8 mouse cellular contexts compared by ENCODE assay signal in genomic region chr4:150087161-150087889, GRCm38 (mm10). TPM values are rescaled to one million over a fixed set of nuclear protein-coding genes. Genes with fewer than 3 reads are reported as not detected.
A peak's percentile ranks its signal among the peaks of the same experiment; 100 is the strongest.
DNase-seq lines count a peak whose midpoint lies in the region; ATAC-seq and TF ChIP-seq lines count a peak whose summit lies in the region.

Gpr157 (plus strand) TSS chr4:150087365.

- no peak within 1 kb of the TSS for H3K27ac ChIP-seq in ES-Bruce4 (ENCODE audit: insufficient read depth, low read length)
- no peak within 1 kb of the TSS for H3K27ac ChIP-seq in forebrain, embryonic 15.5 days (replicated peaks)

- peak within 1 kb of the TSS; percentile 59 for H3K4me3 ChIP-seq in ES-Bruce4 (ENCODE audit: low read depth, low read length)
- peak within 1 kb of the TSS; percentile 50 for H3K4me3 ChIP-seq in forebrain, embryonic 15.5 days
- peak within 1 kb of the TSS; percentile 75 for H3K4me3 ChIP-seq in lung, adult 2 months (replicated peaks; ENCODE audit: extremely low read depth, low read depth, low read length)

- peak within 1 kb of the TSS; percentile 98 for H3K4me2 ChIP-seq in forebrain, embryonic 15.5 days (replicated peaks)

- DNase-seq in cerebellum, adult 11-12 months = peak; percentile 91
- DNase-seq in heart, postnatal 25 days (ENCODE audit: low spot score) = peak; percentile 85
- peak; percentile 87 to 92 for DNase-seq in layer of hippocampus, adult 18-20 months (ENCODE audit: low spot score in 2 of 2)
- peak; percentile 95 for DNase-seq in lung, adult 2 months
- DNase-seq in thymus, adult 18-20 months = peak; percentile 91 to 92

- no peak for TF ChIP-seq POLR2A in ES-Bruce4 (IDR thresholded peaks at IDR 0.05; ENCODE audit: insufficient read depth, low read length)
- TF ChIP-seq POLR2A in lung, adult 2 months (IDR thresholded peaks at IDR 0.05; ENCODE audit: borderline replicate concordance, extremely low read depth, low read depth, low read length) = peak; percentile 49; the same call in 1 of the 2 replicates

- peak; percentile 97 for ATAC-seq in forebrain, embryonic 15.5 days (replicated peaks)
- peak; percentile 88 for ATAC-seq in neutrophil, adult 5-6 weeks (ENCODE audit: extremely low read depth, insufficient number of reproducible peaks, low FRiP score, poor library complexity, severe bottlenecking)

- 2% methylated on average over 49 of the region's 56 CpGs for WGBS in forebrain, embryonic 15.5 days
- under 1% methylated on average over 54 of the region's 56 CpGs for WGBS in lung, adult 2 months

- H3K9ac ChIP-seq in ES-Bruce4 (ENCODE audit: low read depth, poor library complexity, severe bottlenecking) = peak within 1 kb of the TSS; percentile 7
- peak within 1 kb of the TSS; percentile 42 for H3K9ac ChIP-seq in forebrain, embryonic 15.5 days (replicated peaks)

- no peaks in the 10 kb centered on the region for H3K27me3 ChIP-seq in ES-Bruce4 (ENCODE audit: control insufficient read depth, insufficient read depth, low read length, poor library complexity, severe bottlenecking)
- peaks cover 22% of the 10 kb centered on the region for H3K27me3 ChIP-seq in forebrain, embryonic 15.5 days

- no peaks in the 10 kb centered on the region for H3K9me3 ChIP-seq in ES-Bruce4 (replicated peaks; ENCODE audit: control insufficient read depth, insufficient read depth, low read length, poor library complexity, severe bottlenecking)
- no peaks in the 10 kb centered on the region for H3K9me3 ChIP-seq in forebrain, embryonic 15.5 days

- 0 out of 2 replicates have a peak, but pooled peaks have one; percentile 18 for TF ChIP-seq EP300 in ES-Bruce4 (IDR thresholded peaks at IDR 0.05; ENCODE audit: insufficient read depth, low read depth, low read length)

- no peak for TF ChIP-seq CTCF in ES-Bruce4 (IDR thresholded peaks at IDR 0.05; ENCODE audit: low read depth, low read length)
- no peak for TF ChIP-seq CTCF in lung, adult 2 months (IDR thresholded peaks at IDR 0.05; ENCODE audit: insufficient read depth, low read length)

- H3K36me3 ChIP-seq in ES-Bruce4 (ENCODE audit: control insufficient read depth, insufficient read depth, low read length, poor library complexity, severe bottlenecking) = no peaks in the 10 kb centered on the region
- no peaks in the 10 kb centered on the region for H3K36me3 ChIP-seq in forebrain, embryonic 15.5 days

- intact Hi-C loops in heart, postnatal 25 days (cut with DNase I) = no loop called here

- no peaks in the 10 kb centered on the region for H3K4me1 ChIP-seq in ES-Bruce4 (ENCODE audit: control insufficient read depth, insufficient read depth, low read length)
- H3K4me1 ChIP-seq in forebrain, embryonic 15.5 days = peaks cover 14% of the 10 kb centered on the region
- peaks cover 10% of the 10 kb centered on the region; the same call in 1 of the 2 replicates for H3K4me1 ChIP-seq in lung, adult 2 months (ENCODE audit: control insufficient read depth, insufficient read depth, low read length)

RNA-seq across cellular contexts. Expression of gene Gpr157, which starts in this region (rescaled TPM):
- polyA plus RNA-seq in ES-Bruce4 (2011; ENCODE audit: insufficient read depth, insufficient read length, low read depth, missing spikeins) = 2.2 and 2.7 TPM in 2 replicates
- 0.20 and 0.23 TPM in 2 replicates for polyA plus RNA-seq in forebrain, embryonic 15.5 days (2015; fragmentation: Nextera tagmentation; extraction: Ambion mirVana)
- 10 to 100 TPM; 34.8 to 37.8 TPM for total RNA-seq in heart, postnatal 25 days (2021)
- 1 to 10 TPM; 1.2 to 1.5 TPM for total RNA-seq in layer of hippocampus, adult 18-20 months (2021)
- polyA plus RNA-seq in lung, adult 2 months (2012; rRNA removed) = 3.8 and 5.0 TPM in 2 replicates
- total RNA-seq in neutrophil, adult 5-6 weeks (2017) = 0.47 and 0.61 TPM in 2 replicates

Comparison
In these comparisons a context has a peak if more than half of its experiments do, and no peak if none do; other contexts are left out.
1. RNA of gene Gpr157 (total RNA-seq): 34.8 to 37.8 TPM in heart, postnatal 25 days; 1.2 to 1.5 TPM in layer of hippocampus, adult 18-20 months and 0.47 to 0.61 TPM in neutrophil, adult 5-6 weeks; every median in the first group is over 10 times any median in the second.
2. Peak in ATAC-seq, H3K4me3 ChIP-seq, H3K9ac ChIP-seq and H3K4me2 ChIP-seq in forebrain, embryonic 15.5 days; RNA of the gene not detected or under 1 TPM.
3. Peak in ATAC-seq in neutrophil, adult 5-6 weeks; RNA of the gene not detected or under 1 TPM.
4. Peak in every context shown above with its lines, with median percentiles within 50 percentile points of each other: H3K4me3 ChIP-seq and DNase-seq.